Mouse (Mus musculus): ENCODE results near the gene Cnn1. TPM values are rescaled to one million over a fixed set of nuclear protein-coding genes. Genes with fewer than 3 reads are reported as not detected.

Gene Cnn1
- total and polyA plus RNA-seq, 3 experiments, result not detected

DNA sequence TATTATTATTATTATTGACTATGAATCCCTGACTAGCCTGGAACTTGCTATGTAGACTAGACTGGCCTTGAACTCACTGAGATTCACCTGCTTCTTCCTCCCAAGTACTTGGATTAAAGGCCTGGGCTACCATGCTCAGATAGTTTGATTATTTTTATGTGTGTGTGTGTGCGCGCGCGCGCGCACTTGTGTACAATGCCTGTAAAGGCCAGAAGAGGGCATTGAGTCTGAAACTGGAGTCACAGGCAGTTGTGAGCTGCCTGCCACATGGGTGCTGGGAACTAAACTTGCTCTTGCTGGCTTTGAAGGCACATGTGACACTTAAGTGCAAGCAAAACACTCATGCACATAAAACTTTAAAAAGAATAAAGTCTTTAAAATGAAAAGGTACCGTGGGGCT is 9.7 kb upstream of the Cnn1 start:
- in situ Hi-C loops (cut with MboI; ENCODE audit: low pct_ligation_motif_present, low pct_unique_long_range_greater_than_20kb, low sequenced_read_pairs) (no loop called here), dilution Hi-C loops (cut with MboI; ENCODE audit: extremely low pct_ligation_motif_present, extremely low pct_unique_long_range_greater_than_20kb, low sequenced_read_pairs) (no loop called here)
- TF ChIP-seq ZNF384 (IDR thresholded peaks at IDR 0.05; ENCODE audit: low read depth, low read length) (no peak), EP300 (IDR thresholded peaks at IDR 0.05; ENCODE audit: low read length) (no peak), JUN (IDR thresholded peaks at IDR 0.05; ENCODE audit: insufficient read depth, low read depth, low read length) (no peak), IRF4 (IDR thresholded peaks at IDR 0.05; ENCODE audit: low read depth, low read length) (no peak), JUND (conservative IDR thresholded peaks at IDR 0.05; ENCODE audit: low read depth, low read length) (no peak), USF1 (IDR thresholded peaks at IDR 0.05; ENCODE audit: low read depth, low read length) (no peak), GABPA (IDR thresholded peaks at IDR 0.05; ENCODE audit: insufficient replicate concordance, low read depth, low read length) (no peak), PAX5 (IDR thresholded peaks at IDR 0.05; ENCODE audit: low read length) (no peak), CHD2 (IDR thresholded peaks at IDR 0.05; ENCODE audit: low read length) (no peak), MAFK (IDR thresholded peaks at IDR 0.05; ENCODE audit: insufficient replicate concordance, low read length) (no peak), USF2 (conservative IDR thresholded peaks at IDR 0.05; ENCODE audit: low read depth, low read length) (no peak), ZC3H11A (IDR thresholded peaks at IDR 0.05; ENCODE audit: low read depth, low read length) (no peak), MXI1 (IDR thresholded peaks at IDR 0.05; ENCODE audit: low read depth, low read length) (no peak), BHLHE40 (IDR thresholded peaks at IDR 0.05; ENCODE audit: low read depth, low read length) (no peak), RAD21 (IDR thresholded peaks at IDR 0.05; ENCODE audit: low read depth, low read length) (no peak), MAX (IDR thresholded peaks at IDR 0.05; ENCODE audit: low read length) (no peak), KAT2A (IDR thresholded peaks at IDR 0.05; ENCODE audit: insufficient replicate concordance, low read length) (no peak), ETS1 (conservative IDR thresholded peaks at IDR 0.05; ENCODE audit: low read depth, low read length) (no peak), MYC (IDR thresholded peaks at IDR 0.05; ENCODE audit: low read depth, low read length) (no peak)

DNA sequence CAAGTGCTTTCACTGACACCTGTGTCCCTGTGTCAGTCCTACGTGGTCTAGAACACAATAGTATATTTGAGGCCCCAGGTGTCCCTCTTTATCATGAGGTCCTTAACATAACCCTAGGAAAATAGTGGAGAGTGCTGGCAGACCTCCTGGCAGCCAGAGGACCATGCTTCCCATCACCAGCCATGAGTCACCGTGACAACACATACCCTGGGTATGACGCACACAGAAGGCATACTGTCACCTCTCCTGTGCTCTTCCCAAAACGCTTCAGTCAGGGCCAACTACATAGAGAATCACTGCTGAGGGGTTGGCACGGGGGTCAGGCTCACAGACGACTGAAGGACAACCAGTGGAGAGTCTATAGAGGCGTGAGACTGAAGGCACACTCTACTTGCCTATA is 9.0 kb upstream of the Cnn1 start:
- peaks cover 3% of the 10 kb centered on the region; the same call in 1 of the 2 replicates for H3K79me2 ChIP-seq (replicated peaks; ENCODE audit: control insufficient read depth, extremely low read depth, insufficient read depth, poor library complexity, severe bottlenecking)
- no peaks in the 10 kb centered on the region for H3K36me3 ChIP-seq (replicated peaks in 1 of 2; ENCODE audit: control insufficient read depth in 1 of 2, insufficient read depth in 1 of 2, low read length in 1 of 2)
- H3K4me2 ChIP-seq (ENCODE audit: insufficient read depth, low read depth, poor library complexity, severe bottlenecking), result no peak overlapping the region
- peaks cover 0 to 5% of the 10 kb centered on the region in 2 experiments; a peak in 2 of 4 replicates for H3K4me1 ChIP-seq (ENCODE audit: control insufficient read depth in 1 of 2, insufficient read depth in 2 of 2)
- H3K9ac ChIP-seq (ENCODE audit: insufficient read depth, low read depth), result no peak overlapping the region
- no peak overlapping the region for H3K27ac ChIP-seq (ENCODE audit: insufficient read depth, low read depth)
- no peak for DNase-seq (ENCODE audit: extremely low read depth)
- dilution Hi-C loops (cut with MboI; ENCODE audit: extremely low pct_ligation_motif_present, extremely low pct_unique_long_range_greater_than_20kb, low sequenced_read_pairs), result no loop called here
- no peak overlapping the region for H3K4me3 ChIP-seq (replicated peaks in 1 of 3; ENCODE audit: low read depth in 2 of 3, low read length in 2 of 3, poor library complexity in 1 of 3)
- in situ Hi-C loops (cut with MboI; ENCODE audit: low pct_ligation_motif_present, low pct_unique_long_range_greater_than_20kb, low sequenced_read_pairs), result no loop called here
- TF ChIP-seq USF2 (conservative IDR thresholded peaks at IDR 0.05; ENCODE audit: low read depth, low read length) (no peak), IRF4 (IDR thresholded peaks at IDR 0.05; ENCODE audit: low read depth, low read length) (no peak), JUN (IDR thresholded peaks at IDR 0.05; ENCODE audit: insufficient read depth, low read depth, low read length) (no peak), TCF12 (IDR thresholded peaks at IDR 0.05; ENCODE audit: low read depth, low read length) (no peak), ELF1 (IDR thresholded peaks at IDR 0.05; ENCODE audit: low read depth, low read length) (no peak), PAX5 (IDR thresholded peaks at IDR 0.05; ENCODE audit: low read length) (no peak), HCFC1 (IDR thresholded peaks at IDR 0.05; ENCODE audit: low read depth, low read length) (no peak), GABPA (IDR thresholded peaks at IDR 0.05; ENCODE audit: insufficient replicate concordance, low read depth, low read length) (no peak), CHD1 (IDR thresholded peaks at IDR 0.05; ENCODE audit: low read depth, low read length) (no peak)
- no peaks in the 10 kb centered on the region for H3K9me3 ChIP-seq (replicated peaks; ENCODE audit: low read length)
- H3K27me3 ChIP-seq (replicated peaks), result peaks cover 5% of the 10 kb centered on the region

More for the DNA sequence above, 9.7 kb upstream of the Cnn1 start:
- Histone ChIP-seq H3K79me2 (replicated peaks; ENCODE audit: control insufficient read depth, extremely low read depth, insufficient read depth, poor library complexity, severe bottlenecking) (peaks cover 3% of the 10 kb centered on the region; the same call in 1 of the 2 replicates), H3K36me3 (replicated peaks in 1 of 2; ENCODE audit: control insufficient read depth in 1 of 2, insufficient read depth in 1 of 2, low read length in 1 of 2) (no peaks in the 10 kb centered on the region), H3K4me3 (replicated peaks in 1 of 3; ENCODE audit: low read depth in 2 of 3, low read length in 2 of 3, poor library complexity in 1 of 3) (no peak overlapping the region), H3K27me3 (replicated peaks) (peaks cover 5% of the 10 kb centered on the region), H3K27ac (ENCODE audit: insufficient read depth, low read depth) (no peak overlapping the region), H3K4me2 (ENCODE audit: insufficient read depth, low read depth, poor library complexity, severe bottlenecking) (no peak overlapping the region), H3K9me3 (replicated peaks; ENCODE audit: low read length) (no peaks in the 10 kb centered on the region), H3K9ac (ENCODE audit: insufficient read depth, low read depth) (no peak overlapping the region), H3K4me1 (ENCODE audit: control insufficient read depth in 1 of 2, insufficient read depth in 2 of 2) (peaks cover 0 to 8% of the 10 kb centered on the region in 2 experiments; a peak in 2 of 4 replicates)
- DNase-seq (ENCODE audit: extremely low read depth), result no peak

Data from CH12.LX (cell line).